Mouse (Mus musculus) leukemia stem cell, adult 10-12 weeks (primary cell): Measurements from ENCODE around the gene Barhl2. TPM values are rescaled to one million over a fixed set of nuclear protein-coding genes. Genes with fewer than 3 reads are reported as not detected.

ENCODE experiments used
- polyA plus RNA-seq: library from polyadenylated mRNA; stranded (reverse); fragments of >175 nt; gene quantifications from 2 replicates; pipeline ENCODE4 v1.2.3, GENCODE M21; 2012; ENCODE audit warnings: low replicate concordance

Barhl2 gene
- polyA plus RNA-seq, result not detected in 2 replicates

DNA sequence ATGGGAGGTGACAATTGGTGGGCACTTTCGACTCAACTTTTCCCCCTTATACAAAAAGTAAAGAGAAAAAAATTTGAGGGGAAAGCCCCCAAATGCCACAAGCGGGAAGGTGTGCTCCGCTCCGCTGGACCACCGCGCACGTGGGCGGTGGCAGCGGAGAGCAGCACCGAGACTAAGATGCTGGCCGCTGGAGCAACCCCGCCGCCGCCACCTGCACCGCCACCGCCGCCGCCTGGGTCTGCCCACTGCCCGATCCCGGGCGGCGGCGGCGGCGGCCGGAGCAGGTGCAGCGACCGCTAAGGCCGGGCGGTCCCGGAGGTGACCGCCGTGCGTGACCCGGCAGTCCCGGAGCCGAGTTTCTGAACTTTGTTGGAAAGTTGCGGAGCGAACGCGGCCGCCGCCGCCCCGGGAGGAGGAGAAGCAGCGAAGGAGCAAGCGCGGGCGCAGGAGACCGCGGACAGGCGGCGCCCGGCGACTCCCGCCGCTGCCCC is at the start of gene Barhl2:
TSS of gene Barhl2 (minus strand) at position 181 of the 491 bp plus-strand sequence.

Other genes with a start within 250 kb of the Barhl2 start
- gene Gm17304, start 150.9 kb upstream of the Barhl2 start, polyA plus RNA-seq, result not detected in 2 replicates
- gene Zfp644, start 239.1 kb upstream of the Barhl2 start, polyA plus RNA-seq, result 29.4 and 58.9 TPM in 2 replicates